In the genomic region with DNA sequence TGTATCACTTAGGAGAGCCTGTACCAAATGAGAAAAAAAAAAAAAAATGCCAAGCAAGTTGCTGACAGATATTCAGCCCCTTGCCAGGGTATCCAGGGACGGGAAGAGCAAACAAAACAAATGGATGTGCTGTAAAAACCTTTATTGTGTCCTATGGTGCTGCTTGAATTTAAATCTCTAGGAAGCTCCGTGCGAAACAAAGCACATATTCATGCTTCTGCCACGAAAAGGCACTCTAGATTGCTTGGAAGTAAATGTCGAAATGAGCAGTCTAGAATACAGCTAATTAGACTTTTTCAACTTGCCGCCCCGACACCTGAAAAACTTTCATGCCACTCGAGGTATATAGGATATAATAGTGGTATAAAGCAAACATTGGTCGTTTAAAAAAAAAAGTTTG, we compare ENCODE assay signal across 8 mouse cellular contexts. TPM values are rescaled to one million over a fixed set of nuclear protein-coding genes. Genes with fewer than 3 reads are reported as not detected.
DNase-seq lines count a peak whose midpoint lies in the region; ATAC-seq and TF ChIP-seq lines count a peak whose summit lies in the region.

No protein-coding gene starts in this region.

- no peak for TF ChIP-seq CTCF in cerebellum, adult 2 months (IDR thresholded peaks at IDR 0.05; ENCODE audit: borderline replicate concordance, insufficient read depth, low read depth, low read length)
- TF ChIP-seq CTCF in intestine, postnatal 0 days (IDR thresholded peaks at IDR 0.05; ENCODE audit: low read depth), result no peak

- H3K9me3 ChIP-seq in lung, embryonic 15.5 days, result no peaks in the 10 kb centered on the region
- no peaks in the 10 kb centered on the region for H3K9me3 ChIP-seq in intestine, postnatal 0 days (ENCODE audit: control insufficient read depth)
- H3K9me3 ChIP-seq in neural tube, embryonic 15.5 days (replicated peaks), result no peaks in the 10 kb centered on the region

- 0 out of 2 replicates have a peak, but pooled peaks cover 2% of the 10 kb centered on the region for H3K36me3 ChIP-seq in lung, embryonic 15.5 days
- no peaks in the 10 kb centered on the region for H3K36me3 ChIP-seq in intestine, postnatal 0 days (ENCODE audit: control insufficient read depth, insufficient read depth)
- no peaks in the 10 kb centered on the region for H3K36me3 ChIP-seq in neural tube, embryonic 15.5 days

- H3K9ac ChIP-seq in lung, embryonic 15.5 days, result peak overlapping the region; percentile 80
- H3K9ac ChIP-seq in intestine, postnatal 0 days (ENCODE audit: low read depth, low read length), result peak overlapping the region; percentile 98
- peak overlapping the region; percentile 98 for H3K9ac ChIP-seq in neural tube, embryonic 15.5 days (replicated peaks)

- H3K4me3 ChIP-seq in cerebellum, adult 2 months (replicated peaks; ENCODE audit: insufficient read depth, low read depth, low read length), result peak overlapping the region; percentile 85
- peak overlapping the region; percentile 89 for H3K4me3 ChIP-seq in lung, embryonic 15.5 days
- peak overlapping the region; percentile 99 for H3K4me3 ChIP-seq in intestine, postnatal 0 days (ENCODE audit: low read depth, low read length)
- H3K4me3 ChIP-seq in neural tube, embryonic 15.5 days (replicated peaks), result peak overlapping the region; percentile 96

- peak overlapping the region; percentile 96; the same call in 1 of the 2 replicates for H3K27ac ChIP-seq in cerebellum, adult 2 months (ENCODE audit: insufficient read depth, low read length)
- peak overlapping the region; percentile 99 for H3K27ac ChIP-seq in lung, embryonic 15.5 days
- H3K27ac ChIP-seq in intestine, postnatal 0 days (ENCODE audit: low read depth, low read length), result peak overlapping the region; percentile 97
- peak overlapping the region; percentile 99 for H3K27ac ChIP-seq in neural tube, embryonic 15.5 days (replicated peaks)

- DNase-seq in cerebellum, adult 2 months, result peak in 1 of 2 experiments; percentile 25
- no peak for DNase-seq in cerebellum, adult 11 months
- no peak for DNase-seq in lung, postnatal 14 days
- no peak for DNase-seq in cerebellum, postnatal 10 days
- no peak for DNase-seq in urinary bladder, postnatal 25 days (ENCODE audit: low spot score)

- 2% methylated on average over 9 of the region's 9 CpGs for WGBS in cerebellum, adult 2 months
- WGBS in lung, embryonic 15.5 days, result under 1% methylated on average over 9 of the region's 9 CpGs
- 1% methylated on average over 9 of the region's 9 CpGs for WGBS in intestine, postnatal 0 days
- under 1% methylated on average over 9 of the region's 9 CpGs for WGBS in neural tube, embryonic 15.5 days

- no peak for ATAC-seq in lung, embryonic 15.5 days (ENCODE audit: borderline replicate concordance, extremely low read depth, low FRiP score, low TSS enrichment)
- ATAC-seq in intestine, postnatal 0 days, result no peak
- ATAC-seq in neural tube, embryonic 15.5 days (ENCODE audit: low FRiP score), result no peak

- H3K4me1 ChIP-seq in cerebellum, adult 2 months (ENCODE audit: control insufficient read depth, insufficient read depth, low read length), result peaks cover 2% of the 10 kb centered on the region
- H3K4me1 ChIP-seq in lung, embryonic 15.5 days, result peaks cover 23% of the 10 kb centered on the region
- peaks cover 6% of the 10 kb centered on the region; the same call in 1 of the 2 replicates for H3K4me1 ChIP-seq in intestine, postnatal 0 days (replicated peaks; ENCODE audit: control insufficient read depth, insufficient read depth, low read length)
- H3K4me1 ChIP-seq in neural tube, embryonic 15.5 days, result peaks cover 23% of the 10 kb centered on the region

- no peaks in the 10 kb centered on the region for H3K27me3 ChIP-seq in cerebellum, adult 2 months (ENCODE audit: control insufficient read depth, insufficient read depth, low read length)
- H3K27me3 ChIP-seq in lung, embryonic 15.5 days, result no peaks in the 10 kb centered on the region
- no peaks in the 10 kb centered on the region for H3K27me3 ChIP-seq in intestine, postnatal 0 days (replicated peaks; ENCODE audit: control insufficient read depth, insufficient read depth, low read length)
- no peaks in the 10 kb centered on the region for H3K27me3 ChIP-seq in neural tube, embryonic 15.5 days (replicated peaks)

- H3K4me2 ChIP-seq in lung, embryonic 15.5 days, result peak overlapping the region; percentile 67
- peak overlapping the region; percentile 72 for H3K4me2 ChIP-seq in intestine, postnatal 0 days (replicated peaks; ENCODE audit: low read depth)
- H3K4me2 ChIP-seq in neural tube, embryonic 15.5 days, result peak overlapping the region; percentile 76

- no peak for TF ChIP-seq POLR2A in cerebellum, adult 2 months (IDR thresholded peaks at IDR 0.05; ENCODE audit: borderline replicate concordance, insufficient read depth, low read length)

RNA-seq across cellular contexts. Expression of a gene that starts 1.1 kb away (rescaled TPM):
- polyA plus RNA-seq in cerebellum, adult 2 months (2012; rRNA removed), result 82.3 and 89.7 TPM in 2 replicates
- 191 and 196 TPM in 2 replicates for polyA plus RNA-seq in lung, embryonic 15.5 days (2015; fragmentation: Nextera tagmentation; extraction: Ambion mirVana)
- polyA plus RNA-seq in intestine, postnatal 0 days (2015; fragmentation: Nextera tagmentation; extraction: Ambion mirVana), result 290 and 292 TPM in 2 replicates
- 270 and 299 TPM in 2 replicates for polyA plus RNA-seq in neural tube, embryonic 15.5 days (2015; fragmentation: Nextera tagmentation; extraction: Ambion mirVana)

RNA-seq across cellular contexts. Expression of a gene that starts 27.5 kb away (rescaled TPM):
- polyA plus RNA-seq in cerebellum, adult 2 months (2012; rRNA removed), result 0.16 and 0.21 TPM in 2 replicates
- polyA plus RNA-seq in lung, embryonic 15.5 days (2015; fragmentation: Nextera tagmentation; extraction: Ambion mirVana), result not detected in 2 replicates
- not detected in 2 replicates for polyA plus RNA-seq in intestine, postnatal 0 days (2015; fragmentation: Nextera tagmentation; extraction: Ambion mirVana)
- polyA plus RNA-seq in neural tube, embryonic 15.5 days (2015; fragmentation: Nextera tagmentation; extraction: Ambion mirVana), result 0.10 and 0.13 TPM in 2 replicates
